Mouse (Mus musculus) urinary bladder, postnatal 14 days (tissue): ENCODE results near the gene Map2k1.
A peak's percentile ranks its signal among the peaks of the same experiment; 100 is the strongest.
"Not testable (repeated sequence)": the region's sequence is repeated elsewhere in the genome, so short reads cannot be mapped to it uniquely, and the experiment has no call there.

Source experiments
- DNase-seq: peaks from one replicate; pipeline ENCODE4 v3.0.0; 2021; ENCODE audit warnings: low spot score

Gene Map2k1

GRCm38 (mm10) chr9:64253021-64253904 is at the start of gene Map2k1:
TSS of gene Map2k1 (minus strand) at chr9:64253631.
- DNase-seq: peak; percentile 100

- DNase-seq: not testable (repeated sequence)
Measured at GRCm38 (mm10) chr9:64303086-64303485, 49.7 kb upstream of the Map2k1 start.

GRCm38 (mm10) chr9:64282404-64282987 is 29.1 kb upstream of the Map2k1 start:
- DNase-seq: no peak

- no peak for DNase-seq
Measured at GRCm38 (mm10) chr9:64281781-64282178, 28.3 kb upstream of the Map2k1 start.

GRCm38 (mm10) chr9:64281105-64281780 is 27.8 kb upstream of the Map2k1 start, which contains the start of gene Tipin:
TSS of gene Tipin (plus strand) at chr9:64281581.
- DNase-seq: peak; percentile 96

GRCm38 (mm10) chr9:64278665-64279310 is 25.4 kb upstream of the Map2k1 start:
- DNase-seq: no peak

- peak; percentile 74 for DNase-seq
Measured at GRCm38 (mm10) chr9:64277706-64278105, 24.3 kb upstream of the Map2k1 start.

- no peak for DNase-seq
Measured at GRCm38 (mm10) chr9:64274919-64275318, 21.5 kb upstream of the Map2k1 start.

- no peak for DNase-seq
Measured at GRCm38 (mm10) chr9:64274291-64274690, 20.9 kb upstream of the Map2k1 start.

GRCm38 (mm10) chr9:64273757-64274156 is 20.3 kb upstream of the Map2k1 start:
- DNase-seq: no peak

- peak; percentile 33 for DNase-seq
Measured at GRCm38 (mm10) chr9:64272611-64273010, 19.2 kb upstream of the Map2k1 start.

GRCm38 (mm10) chr9:64271249-64271648 is 17.8 kb upstream of the Map2k1 start:
- DNase-seq: no peak

- not testable (repeated sequence) for DNase-seq
Measured at GRCm38 (mm10) chr9:64268836-64269235, 15.4 kb upstream of the Map2k1 start.

GRCm38 (mm10) chr9:64268196-64268595 is 14.8 kb upstream of the Map2k1 start:
- no peak for DNase-seq

- DNase-seq: no peak
Measured at GRCm38 (mm10) chr9:64267231-64267630, 13.8 kb upstream of the Map2k1 start.

GRCm38 (mm10) chr9:64264813-64265212 is 11.4 kb upstream of the Map2k1 start:
- no peak for DNase-seq

- DNase-seq: no peak
Measured at GRCm38 (mm10) chr9:64261023-64261422, 7.6 kb upstream of the Map2k1 start.

GRCm38 (mm10) chr9:64259906-64260305 is 6.5 kb upstream of the Map2k1 start:
- DNase-seq: no peak

- DNase-seq: no peak
Measured at GRCm38 (mm10) chr9:64256204-64256603, 2.8 kb upstream of the Map2k1 start.

GRCm38 (mm10) chr9:64255422-64255821 is 2.0 kb upstream of the Map2k1 start:
- DNase-seq: no peak

- DNase-seq: peak; percentile 20
Measured at GRCm38 (mm10) chr9:64252591-64253020, 825 bp downstream of the Map2k1 start.

- DNase-seq: no peak
Measured at GRCm38 (mm10) chr9:64250111-64250730, 3.2 kb downstream of the Map2k1 start.
